Mouse (Mus musculus): ENCODE data around the gene Olfr938.

Olfr938 gene

DNA sequence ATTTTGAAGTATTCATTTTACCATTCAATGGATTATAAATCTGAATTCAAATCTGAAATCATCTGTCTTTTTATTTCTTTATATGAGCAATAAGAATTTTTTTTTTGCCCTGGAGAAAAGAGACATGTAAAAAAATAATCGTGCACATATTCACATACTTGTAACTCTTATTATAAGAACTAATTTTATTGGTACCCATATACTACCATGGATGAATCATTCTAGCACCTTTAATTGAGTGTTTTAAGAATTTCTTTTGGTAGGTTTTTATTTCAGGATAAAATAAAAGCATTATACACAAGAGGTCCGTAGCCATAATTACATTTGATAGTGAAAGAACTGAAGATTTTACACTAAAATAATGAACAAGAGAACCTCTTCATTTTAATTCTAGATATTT, at the start of gene Olfr938:
Gene Olfr938 (minus strand): TSS at position 101 of the 400 bp plus-strand sequence.
- no peak for DNase-seq (ENCODE audit: low spot score)

GRCm38 (mm10) chr9:39127831-39128230, 49.1 kb upstream of the Olfr938 start, which contains the start of gene Olfr27:
Gene Olfr27, plus strand, starts transcription at chr9:39128131.
- DNase-seq (ENCODE audit: low spot score), result no peak

DNA sequence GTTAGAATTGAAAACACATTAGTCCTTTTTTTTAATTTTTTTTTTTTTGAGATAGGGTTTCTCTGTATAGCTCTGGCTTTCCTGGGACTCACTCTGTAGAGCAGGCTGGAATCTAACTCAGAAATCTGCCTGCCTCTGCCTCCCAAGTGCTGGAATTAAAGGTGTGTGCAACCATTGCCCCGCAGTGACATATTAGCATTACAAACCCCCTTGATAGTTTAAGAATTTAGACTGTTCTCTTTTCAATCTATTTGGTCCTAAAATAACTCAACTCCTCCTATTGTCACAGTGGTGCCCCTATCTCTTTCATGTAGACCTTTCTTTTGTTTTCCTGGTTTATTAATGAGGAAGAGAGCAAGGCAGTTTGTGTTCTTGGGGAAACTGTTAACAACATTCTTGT, 48.6 kb upstream of the Olfr938 start:
- no peak for DNase-seq (ENCODE audit: low spot score)

GRCm38 (mm10) chr9:39064851-39065250, 13.8 kb downstream of the Olfr938 start, which contains the start of gene Olfr937:
Gene Olfr937, minus strand, starts transcription at chr9:39064951.
- no peak for DNase-seq (ENCODE audit: low spot score)

Data from urinary bladder, postnatal 10 days (tissue).